Mouse (Mus musculus) liver, embryonic 14.5 days (tissue): ENCODE measurements around the gene Ephb1.

Source experiments
- CTCF ChIP-seq: IDR thresholded peaks from 2 replicates; pipeline ENCODE4 v1.5.1; 2016; ENCODE audit warnings: antibody characterized with exemption, low read depth, control low read depth
- EP300 ChIP-seq: IDR thresholded peaks from 2 replicates; pipeline ENCODE4 v1.6.1; 2016; ENCODE audit warnings: antibody characterized with exemption, low read depth

GRCm38 (mm10) chr9:102369141-102369540 lies 14.6 kb upstream of the Ephb1 start:
- peak; percentile 45 for TF ChIP-seq CTCF
- no peak for TF ChIP-seq EP300
